Mouse (Mus musculus) spleen, adult 18-20 months (tissue): Measurements from ENCODE around the gene Myog.
A peak's percentile ranks its signal among the peaks of the same experiment; 100 is the strongest.
"Not testable (repeated sequence)": the region's sequence is repeated elsewhere in the genome, so short reads cannot be mapped to it uniquely, and the experiment has no call there.

Experiments used
- DNase-seq, 2 experiments: peaks; one replicate each; pipeline ENCODE4 v3.0.0; 2022; ENCODE audit warnings: mixed read lengths in 2 of 2

Gene Myog

GRCm38 (mm10) chr1:134289598-134290099 is at the start of gene Myog:
Gene Myog, plus strand, starts transcription at chr1:134289989.
- no peak for DNase-seq

GRCm38 (mm10) chr1:134240701-134241100 is 49.1 kb upstream of the Myog start:
- DNase-seq: no peak

- DNase-seq: no peak
These were observed 48.5 kb upstream of the Myog start for GRCm38 (mm10) chr1:134241298-134241697.

GRCm38 (mm10) chr1:134242286-134242685 is 47.5 kb upstream of the Myog start:
- DNase-seq: no peak

GRCm38 (mm10) chr1:134243505-134243904 is 46.3 kb upstream of the Myog start:
- no peak for DNase-seq

GRCm38 (mm10) chr1:134243948-134244914 is 45.6 kb upstream of the Myog start:
- peak; percentile 62 to 84 for DNase-seq

GRCm38 (mm10) chr1:134245004-134245717 is 44.6 kb upstream of the Myog start:
- no peak for DNase-seq

GRCm38 (mm10) chr1:134246590-134246989 is 43.2 kb upstream of the Myog start:
- no peak for DNase-seq

GRCm38 (mm10) chr1:134249681-134250080 is 40.1 kb upstream of the Myog start:
- DNase-seq: not testable (repeated sequence)

GRCm38 (mm10) chr1:134264341-134264740 is 25.4 kb upstream of the Myog start:
- no peak for DNase-seq

GRCm38 (mm10) chr1:134265797-134266196 is 24.0 kb upstream of the Myog start:
- no peak for DNase-seq

- DNase-seq: no peak
These were observed 19.8 kb upstream of the Myog start for GRCm38 (mm10) chr1:134270026-134270425.

GRCm38 (mm10) chr1:134272754-134273250 is 17.0 kb upstream of the Myog start:
- no peak for DNase-seq

- no peak for DNase-seq
These were observed 16.0 kb upstream of the Myog start for GRCm38 (mm10) chr1:134273493-134274395.

- no peak for DNase-seq
These were observed 15.3 kb upstream of the Myog start for GRCm38 (mm10) chr1:134274483-134274920.

- DNase-seq: no peak
These were observed 13.9 kb upstream of the Myog start for GRCm38 (mm10) chr1:134275616-134276464.

GRCm38 (mm10) chr1:134276823-134277222 is 13.0 kb upstream of the Myog start:
- no peak for DNase-seq

GRCm38 (mm10) chr1:134280174-134280573 is 9.6 kb upstream of the Myog start:
- DNase-seq: no peak

- DNase-seq: no peak
These were observed 8.2 kb upstream of the Myog start for GRCm38 (mm10) chr1:134281563-134281962.

- DNase-seq: no peak
These were observed 7.4 kb upstream of the Myog start for GRCm38 (mm10) chr1:134282342-134282741.

- DNase-seq: no peak
These were observed 6.7 kb upstream of the Myog start for GRCm38 (mm10) chr1:134283108-134283507.
